Mouse (Mus musculus) heart, adult 2 months (tissue): ENCODE results near the gene Plcl2.
A peak's percentile ranks its signal among the peaks of the same experiment; 100 is the strongest.

Experiments
- EP300 ChIP-seq: fragments of 200-500 bp; IDR thresholded peaks from 2 replicates; pipeline ENCODE4 v1.6.1; 2011; ENCODE audit warnings: low read depth, low read length, control low read depth; ENCODE audit not compliant: insufficient read depth
- POLR2A ChIP-seq: fragments of 200-500 bp; IDR thresholded peaks from 2 replicates; pipeline ENCODE4 v1.6.1; 2011; ENCODE audit warnings: mild to moderate bottlenecking, low read depth, low read length, control low read depth; ENCODE audit not compliant: insufficient read depth

GRCm38 (mm10) chr17:50682696-50683095 is 173.5 kb downstream of the Plcl2 start:
- TF ChIP-seq POLR2A: no peak
- TF ChIP-seq EP300: 0 out of 2 replicates have a peak, but pooled peaks have one; percentile 38
